Mouse (Mus musculus) megakaryocyte, embryonic 14.5 days (primary cell): ENCODE data around the gene Crtc3.

Source experiments
- FLI1 ChIP-seq: IDR thresholded peaks from 2 replicates; pipeline ENCODE4 v1.6.1; 2012; ENCODE audit warnings: low read length, inconsistent platforms, mixed read lengths
- GATA1 ChIP-seq: IDR thresholded peaks from 3 replicates; pipeline ENCODE4 v1.6.1; 2012; ENCODE audit warnings: mixed read lengths, low read length, inconsistent platforms, borderline replicate concordance

DNA sequence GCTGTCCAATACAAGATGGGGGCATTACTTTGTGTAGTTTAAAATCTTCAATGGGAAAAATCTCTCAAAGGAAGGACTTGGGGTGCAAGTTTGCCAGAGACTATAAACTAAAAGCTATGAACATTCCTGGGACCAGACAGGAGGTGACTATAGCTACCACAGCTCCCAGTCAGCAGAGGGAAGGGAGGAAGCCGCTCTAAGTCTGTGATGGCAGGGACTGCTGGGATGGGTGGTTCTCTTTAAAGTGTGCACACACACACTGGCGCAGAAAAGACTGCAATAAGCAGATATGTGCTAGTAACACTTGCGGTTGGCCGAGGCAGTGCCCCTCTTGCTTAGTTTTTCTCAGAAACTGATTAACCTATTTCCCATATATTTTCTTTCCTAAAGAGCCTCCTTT, 27.6 kb downstream of the Crtc3 start:
- TF ChIP-seq GATA1: no peak
- TF ChIP-seq FLI1: no peak
